Mouse (Mus musculus): ENCODE measurements around the gene Rhob.

Rhob gene

DNA sequence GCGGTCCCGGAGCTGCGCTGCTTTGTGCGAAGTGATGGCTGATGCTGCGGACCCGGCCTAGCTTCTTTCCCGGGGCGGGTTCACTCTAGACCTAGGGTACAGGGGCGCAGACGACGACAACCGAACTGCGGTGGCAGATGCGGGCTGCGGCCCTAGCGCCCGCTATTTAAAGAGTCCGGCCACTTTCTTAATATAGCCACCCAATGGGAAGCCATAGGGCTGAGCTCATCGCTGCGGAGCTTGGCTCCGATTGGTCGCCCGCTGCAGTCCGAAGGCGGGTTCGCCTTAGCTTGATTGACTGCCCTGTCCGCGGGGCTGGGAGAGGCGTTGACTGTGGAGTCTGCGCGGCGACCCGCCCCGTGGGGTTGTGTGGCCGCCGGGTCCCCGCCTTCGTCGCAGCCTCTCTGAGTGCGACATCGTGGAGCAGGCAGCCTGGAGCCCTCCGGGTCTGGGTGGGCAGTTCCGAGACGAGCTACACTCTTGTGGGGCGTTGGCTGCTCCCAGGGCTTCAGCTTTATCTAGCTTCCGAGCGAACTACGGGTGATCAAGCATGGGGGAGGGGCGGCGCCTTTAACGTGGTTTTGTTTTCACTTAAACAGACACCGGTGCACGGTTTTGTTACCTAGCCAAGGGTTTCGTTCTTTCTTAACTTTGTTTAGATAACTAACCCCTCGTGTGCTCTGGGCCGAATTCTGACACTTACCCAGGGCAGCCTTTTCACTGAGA, at the start of gene Rhob:
Gene Rhob (minus strand): TSS at position 139 of the 726 bp plus-strand sequence.
- peak; percentile 96 for DNase-seq (ENCODE audit: low spot score)

DNA sequence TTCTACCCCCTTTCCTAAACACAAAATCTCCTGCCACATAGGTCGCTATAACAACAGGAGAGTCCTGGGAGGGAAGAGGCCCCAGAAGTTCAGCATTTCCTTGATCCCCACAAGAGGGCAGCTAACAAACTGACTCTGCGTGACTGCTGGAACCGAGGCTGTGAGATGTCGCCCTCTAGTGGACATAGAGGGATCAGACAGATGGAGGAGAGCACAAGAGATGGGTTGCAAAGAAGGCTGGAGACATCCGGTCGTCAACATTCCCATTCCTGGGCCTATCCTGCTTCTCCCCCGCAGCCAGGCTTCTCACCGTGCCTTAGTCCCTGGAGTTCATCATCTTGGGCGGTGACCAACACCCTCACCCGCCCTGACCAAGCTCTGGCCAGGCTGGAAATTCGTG, 47.5 kb upstream of the Rhob start:
- DNase-seq (ENCODE audit: low spot score), result peak; percentile 80

DNA sequence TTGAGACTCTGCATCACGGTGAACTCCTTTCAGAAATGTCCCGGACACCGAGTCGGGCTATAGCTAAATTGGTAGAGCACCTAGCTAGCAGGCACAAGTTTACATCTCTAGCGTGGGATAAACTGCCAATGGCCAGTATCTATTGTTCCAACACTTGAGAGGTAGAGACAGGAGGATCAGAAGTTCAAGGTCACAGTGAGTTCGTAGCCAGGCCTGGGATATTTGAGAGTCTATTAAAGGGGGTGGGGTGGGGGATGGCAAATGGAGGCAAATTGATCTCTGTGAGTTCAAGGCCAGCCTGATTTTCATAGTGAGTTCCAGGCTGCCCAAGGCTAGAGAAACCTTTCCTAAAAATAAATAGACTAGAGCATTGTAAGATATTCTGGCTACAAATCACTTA, 47.0 kb upstream of the Rhob start:
- DNase-seq (ENCODE audit: low spot score), result no peak

DNA sequence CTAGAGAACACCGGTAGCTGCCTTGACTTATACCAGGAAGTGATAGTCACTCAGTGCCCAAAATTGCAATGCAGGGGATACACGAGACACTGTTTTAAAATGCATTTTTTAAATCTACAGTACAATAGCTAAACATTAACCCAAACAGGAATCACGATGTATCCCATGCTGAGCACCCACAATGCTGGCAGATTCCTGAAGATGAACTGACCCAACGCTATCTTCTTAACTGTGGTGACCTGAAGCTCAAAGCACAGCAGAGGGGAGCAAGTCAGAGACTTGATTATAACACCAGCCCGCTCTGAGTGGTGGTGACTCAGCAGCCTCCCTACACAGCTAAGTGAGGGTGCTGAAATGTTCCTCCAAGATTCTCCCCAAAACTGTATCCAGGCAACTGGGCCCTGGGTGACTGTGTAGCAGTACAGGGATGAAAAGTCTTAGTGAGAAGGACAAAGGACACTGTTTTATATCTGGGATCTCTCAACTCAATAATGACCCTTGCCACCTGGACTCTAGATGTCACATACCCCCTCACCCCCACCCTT, 45.3 kb upstream of the Rhob start:
- no peak for DNase-seq (ENCODE audit: low spot score)

DNA sequence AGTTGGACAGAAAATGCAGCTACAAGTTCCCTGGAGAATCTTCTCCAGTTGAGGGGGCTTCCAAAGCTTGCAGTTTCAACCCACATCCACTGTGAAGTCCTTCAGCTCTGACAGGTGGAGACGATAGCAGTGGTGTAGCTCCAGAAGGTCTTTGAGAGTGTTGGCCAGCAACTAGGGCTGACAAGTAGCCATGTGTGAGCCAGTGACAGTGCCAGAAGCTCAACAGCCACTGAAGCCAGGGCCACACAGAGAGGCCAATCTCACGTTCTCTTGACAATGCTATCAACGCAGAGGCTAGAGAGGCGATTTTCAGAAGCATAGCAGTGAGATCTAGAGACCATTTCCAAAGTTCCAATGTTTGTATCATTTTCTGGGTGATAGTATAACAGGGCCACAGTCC, 42.6 kb upstream of the Rhob start:
- DNase-seq (ENCODE audit: low spot score), result no peak

DNA sequence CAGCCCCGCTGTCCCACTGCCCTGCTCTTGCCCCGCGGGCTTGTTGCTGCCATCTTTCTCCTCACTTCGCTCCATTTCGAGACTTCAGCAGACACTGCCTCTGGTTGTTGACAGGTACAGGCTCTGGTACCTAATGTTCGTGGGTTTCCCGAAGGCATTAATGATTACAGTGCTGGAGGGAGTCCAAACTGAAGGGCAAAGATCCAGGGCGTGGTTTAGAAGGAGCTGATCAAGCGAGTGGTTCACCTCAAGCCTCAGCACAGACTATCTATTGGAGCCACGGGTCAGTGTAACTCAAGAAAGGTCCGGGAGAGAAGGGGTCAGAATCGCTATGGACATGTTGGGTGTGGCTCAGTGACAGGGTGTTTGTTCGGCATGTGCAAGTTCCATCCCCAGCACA, 39.7 kb upstream of the Rhob start:
- no peak for DNase-seq (ENCODE audit: low spot score)

DNA sequence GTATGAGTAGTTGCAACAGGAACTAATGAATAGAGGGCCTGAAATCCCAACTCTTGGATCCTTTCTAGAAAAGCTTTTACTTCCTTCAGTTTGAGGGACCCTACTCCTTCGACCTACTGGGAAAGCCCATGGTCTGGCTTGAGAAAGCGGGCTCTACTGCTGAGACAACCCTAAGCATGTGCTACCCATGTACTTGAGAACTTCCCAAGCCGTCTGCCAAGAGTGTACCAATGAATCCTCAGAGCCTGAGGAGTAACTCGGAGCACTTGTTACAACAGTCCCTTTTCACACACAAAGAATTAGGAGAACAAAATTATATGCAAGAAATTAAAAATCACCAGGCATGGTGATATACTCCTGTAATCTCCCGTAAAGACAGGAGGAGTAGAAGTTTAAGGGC, 37.5 kb upstream of the Rhob start:
- no peak for DNase-seq (ENCODE audit: low spot score)

DNA sequence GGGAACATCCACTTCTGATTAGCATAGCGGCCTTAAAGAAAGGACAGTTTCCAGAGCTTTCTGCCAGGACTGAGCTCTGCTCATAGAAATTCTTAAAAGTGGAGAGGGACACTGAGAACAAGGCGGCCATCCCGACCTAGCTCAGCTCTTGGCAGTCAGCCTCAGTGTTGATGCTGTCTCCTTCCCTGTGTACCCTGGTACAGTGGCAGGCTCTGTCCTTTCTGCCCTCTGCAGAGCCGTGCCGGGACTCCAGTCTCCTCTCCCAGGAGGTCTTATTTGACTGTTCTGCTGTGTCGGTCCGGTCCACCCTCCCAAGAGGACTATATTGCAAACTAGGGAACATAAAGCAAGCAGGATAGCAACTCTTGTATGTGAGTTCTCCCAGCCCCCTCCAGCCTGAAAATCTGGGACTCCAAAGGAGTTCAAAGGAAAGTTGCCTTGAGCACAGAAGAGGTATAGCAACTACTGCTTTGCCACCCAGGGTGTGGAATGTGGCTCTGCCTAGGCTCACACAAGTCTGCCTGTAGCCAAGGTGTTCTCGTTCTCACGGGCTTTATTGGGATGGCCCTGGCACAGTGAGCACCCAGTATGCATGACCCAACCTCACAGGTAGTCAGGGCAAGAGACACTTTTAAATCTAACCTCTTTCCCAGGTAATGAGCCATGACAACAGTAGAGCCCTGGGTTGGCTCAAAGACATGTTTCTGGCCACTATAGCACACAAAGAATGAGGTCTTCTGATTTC, 36.6 kb upstream of the Rhob start:
- DNase-seq (ENCODE audit: low spot score), result no peak

DNA sequence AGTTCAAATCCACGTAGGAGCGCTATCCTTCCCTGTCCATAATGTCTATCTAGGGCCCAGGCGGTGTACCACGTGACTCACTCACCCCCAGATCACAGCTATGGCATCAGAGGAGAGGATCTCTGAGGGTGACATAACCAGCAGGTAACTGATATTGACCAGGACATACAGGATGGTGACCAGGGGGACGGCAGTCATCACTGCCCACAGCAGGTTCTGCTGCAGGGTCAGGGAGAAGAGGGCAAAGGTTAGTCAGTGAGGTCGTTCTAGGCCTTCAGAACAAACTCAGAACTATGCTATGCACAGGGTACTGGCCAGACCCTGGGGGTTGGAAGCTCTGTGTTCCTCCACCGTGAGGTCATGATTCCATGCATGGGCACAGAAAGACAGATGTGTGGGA, 35.8 kb upstream of the Rhob start:
- DNase-seq (ENCODE audit: low spot score), result no peak

DNA sequence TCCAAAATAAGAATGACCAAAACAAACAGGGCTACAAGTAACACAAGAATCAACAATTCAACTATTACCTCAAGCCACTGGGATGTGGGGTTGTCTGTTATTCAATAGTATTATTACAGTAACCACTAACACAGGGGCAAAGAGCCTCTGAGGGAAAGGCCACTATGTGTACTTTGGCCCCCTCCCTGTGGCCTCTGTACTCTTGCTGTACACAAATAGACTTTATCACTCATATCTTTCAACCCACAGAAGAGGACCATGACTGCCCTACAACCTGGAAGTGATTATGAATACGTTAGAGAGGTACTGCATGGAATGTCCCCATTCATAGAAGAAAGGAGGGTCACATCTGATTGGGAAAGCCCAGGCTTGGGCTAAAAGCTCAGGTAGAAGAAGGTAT, 35.1 kb upstream of the Rhob start:
- no peak for DNase-seq (ENCODE audit: low spot score)

DNA sequence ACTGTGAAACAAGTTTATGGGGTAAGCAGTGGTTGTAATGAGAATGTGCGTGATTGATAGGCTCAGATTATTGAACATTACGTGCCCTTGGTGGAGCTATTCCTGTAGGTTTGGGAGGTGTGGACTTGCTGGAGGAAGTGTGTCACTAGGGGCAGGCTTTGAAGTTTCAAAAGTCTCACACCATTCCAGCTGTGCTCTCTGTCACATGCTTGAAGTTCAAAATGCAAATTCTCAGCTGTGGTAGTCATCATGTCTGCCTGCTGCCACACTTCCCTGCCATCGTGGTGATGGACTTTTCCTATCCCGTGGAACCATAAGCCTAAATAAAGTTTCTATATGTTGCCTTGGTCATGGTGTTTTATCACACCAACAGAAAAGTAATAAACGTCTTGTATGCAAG, 28.0 kb upstream of the Rhob start:
- no peak for DNase-seq (ENCODE audit: low spot score)

DNA sequence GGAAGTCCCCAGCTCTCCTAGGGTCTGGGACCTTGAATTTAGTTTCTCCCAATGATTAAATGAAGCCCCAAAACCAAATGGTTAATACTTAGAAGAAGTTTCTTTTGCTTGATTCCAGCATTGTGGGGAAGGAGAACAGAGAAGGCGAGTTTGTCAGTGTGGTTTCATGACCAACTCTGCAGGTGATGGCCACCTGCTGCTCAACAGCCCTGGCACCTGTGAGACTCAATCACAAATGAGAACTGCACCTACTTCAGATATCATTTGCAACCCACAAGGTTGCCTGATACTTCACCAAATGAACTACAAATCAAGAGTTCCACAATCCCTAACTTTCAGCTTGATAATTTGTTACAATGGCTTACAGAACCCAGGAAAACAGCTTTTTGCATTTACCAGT, 27.4 kb upstream of the Rhob start:
- no peak for DNase-seq (ENCODE audit: low spot score)

DNA sequence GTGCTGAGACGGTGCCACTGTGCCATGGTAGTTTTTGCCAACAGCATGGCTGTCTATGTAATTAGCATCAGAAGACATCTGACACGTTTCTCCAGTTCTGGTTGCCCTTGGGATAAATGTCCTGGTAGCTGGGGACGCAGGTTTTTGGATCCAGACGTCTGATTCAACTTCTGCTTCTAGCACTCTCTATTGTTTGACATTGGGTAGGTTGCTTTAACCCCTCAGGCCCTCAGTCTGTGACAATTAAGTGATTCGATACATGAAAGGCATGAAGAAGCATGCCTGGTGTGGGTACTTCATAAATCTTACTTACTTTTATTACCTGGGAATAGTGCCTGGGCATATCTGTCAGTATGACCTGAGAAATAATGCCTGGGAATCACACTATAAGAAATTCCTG, 24.3 kb upstream of the Rhob start:
- no peak for DNase-seq (ENCODE audit: low spot score)

DNA sequence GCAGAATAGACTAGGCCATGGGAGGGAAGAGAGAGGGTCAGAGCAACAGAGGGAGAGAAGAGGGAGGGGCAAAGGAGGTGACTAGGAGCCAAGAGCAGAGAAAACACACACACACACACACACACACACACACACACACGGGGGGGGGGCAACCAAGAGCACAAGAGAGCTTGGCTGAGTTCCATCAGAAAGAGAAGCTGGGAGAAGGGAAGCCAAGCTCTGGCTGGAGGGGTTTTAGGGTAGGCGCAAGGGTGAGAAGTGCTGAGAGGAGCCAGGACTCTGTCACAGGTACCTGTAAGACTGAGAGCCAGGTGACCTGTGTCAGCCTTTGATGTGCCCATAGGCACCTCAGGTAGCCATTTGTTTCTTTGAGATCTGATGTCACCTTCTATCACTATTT, 22.9 kb upstream of the Rhob start:
- DNase-seq (ENCODE audit: low spot score), result no peak

DNA sequence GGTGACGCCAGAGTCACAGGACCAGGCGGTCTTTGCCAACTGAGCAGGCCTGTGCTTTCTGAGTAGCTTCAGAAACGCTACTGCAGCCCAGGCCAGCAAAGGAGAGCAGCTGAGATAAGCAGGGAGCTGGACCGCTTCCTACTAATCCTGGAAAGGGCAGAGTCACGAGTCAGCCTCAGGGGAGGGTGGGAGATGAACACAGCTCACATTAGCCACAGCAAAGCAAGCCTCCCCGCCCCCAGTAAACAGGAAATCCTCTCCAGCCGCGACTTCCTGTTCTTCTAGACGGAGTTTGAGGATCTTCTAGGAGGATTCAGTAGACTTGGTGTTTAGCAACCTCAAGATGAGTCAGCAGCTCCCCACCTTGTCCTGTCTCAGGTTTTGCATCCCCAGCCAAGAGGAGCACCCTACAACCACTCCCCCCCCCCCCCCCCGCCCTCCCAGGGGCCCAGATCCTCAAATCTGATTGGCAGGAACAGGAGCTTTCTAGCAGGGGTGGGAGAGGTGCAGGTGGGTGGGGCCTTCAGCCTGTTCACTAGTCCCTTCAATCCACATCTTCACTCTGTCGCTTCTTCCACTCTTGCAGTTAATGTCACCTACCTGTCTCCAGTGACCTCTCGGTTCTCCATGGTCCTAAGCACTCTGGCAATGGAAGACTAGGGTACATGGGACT, 21.7 kb upstream of the Rhob start:
- peak; percentile 61 for DNase-seq (ENCODE audit: low spot score)

DNA sequence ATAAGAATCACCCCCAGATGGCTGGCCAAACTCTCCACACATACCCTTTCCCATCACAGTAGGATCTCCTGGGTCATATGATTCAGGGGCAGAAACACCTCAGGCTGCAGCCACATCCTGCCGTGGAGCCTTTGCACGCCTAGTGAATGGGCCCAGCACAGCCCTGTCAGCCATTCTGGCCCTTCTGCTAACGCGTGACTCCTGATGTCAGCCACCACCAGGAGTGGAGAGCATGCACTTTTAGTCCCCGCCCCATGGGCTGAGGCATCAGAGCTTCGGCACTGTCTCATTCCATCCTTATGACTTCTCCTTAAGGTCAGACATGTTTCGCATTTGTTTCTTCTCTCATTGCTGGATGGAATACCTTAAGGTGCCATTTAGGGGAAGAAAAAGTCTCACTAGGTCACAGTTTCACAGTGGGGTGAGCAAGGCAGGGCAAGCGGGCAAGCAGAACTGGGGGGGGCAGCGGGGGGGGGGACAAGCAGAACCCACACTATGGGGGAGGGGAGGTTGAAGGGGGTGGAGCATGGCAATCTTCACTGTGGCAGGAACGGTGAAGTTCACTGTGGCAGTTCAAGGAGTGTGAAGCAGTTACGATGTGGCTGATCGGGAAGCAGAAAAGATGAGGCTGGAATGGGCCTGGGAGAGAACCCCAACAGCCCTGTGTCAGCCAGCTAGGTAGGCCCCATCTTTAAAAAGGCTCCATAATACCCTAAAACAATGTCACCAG, 19.8 kb upstream of the Rhob start:
- DNase-seq (ENCODE audit: low spot score), result no peak

DNA sequence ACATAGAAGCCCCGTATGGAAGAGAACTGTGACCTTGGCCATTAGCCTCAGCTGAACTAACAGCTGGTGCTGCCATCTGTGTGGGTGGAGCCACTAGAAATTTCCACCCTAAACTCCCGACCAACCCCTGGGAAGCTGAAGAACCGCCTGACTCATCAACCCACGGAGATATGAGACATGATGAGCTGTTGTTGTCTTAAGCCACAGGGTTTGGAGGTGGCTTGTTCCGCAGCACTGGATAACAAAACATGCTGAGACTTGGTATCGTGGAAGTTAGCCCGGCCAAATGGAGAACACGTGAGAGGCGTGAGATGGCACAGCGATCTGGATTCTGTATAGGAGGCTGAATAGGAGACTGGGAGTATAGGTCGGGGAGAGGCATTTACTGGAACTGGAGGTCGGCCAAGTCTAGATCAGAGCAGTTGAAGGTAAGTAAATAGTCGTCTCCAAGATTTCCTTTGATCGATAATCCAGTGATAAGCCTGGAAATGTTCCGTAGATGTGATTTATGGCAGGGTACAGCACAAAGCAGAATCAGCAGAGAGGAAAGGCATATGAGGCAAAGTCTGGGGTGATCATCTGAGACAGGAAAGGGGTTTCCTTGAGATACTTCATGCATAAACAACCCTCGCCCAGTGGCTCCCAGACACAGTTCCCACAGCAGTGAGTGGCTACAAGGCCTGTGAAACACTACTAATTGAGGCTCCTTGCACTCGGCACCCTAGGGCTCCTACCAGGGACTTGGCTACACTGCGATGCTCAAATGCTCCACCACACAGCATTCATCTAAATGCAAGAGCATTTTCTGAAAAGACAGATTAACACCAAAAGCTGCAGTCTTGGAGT, 11.5 kb upstream of the Rhob start:
- DNase-seq (ENCODE audit: low spot score), result no peak

DNA sequence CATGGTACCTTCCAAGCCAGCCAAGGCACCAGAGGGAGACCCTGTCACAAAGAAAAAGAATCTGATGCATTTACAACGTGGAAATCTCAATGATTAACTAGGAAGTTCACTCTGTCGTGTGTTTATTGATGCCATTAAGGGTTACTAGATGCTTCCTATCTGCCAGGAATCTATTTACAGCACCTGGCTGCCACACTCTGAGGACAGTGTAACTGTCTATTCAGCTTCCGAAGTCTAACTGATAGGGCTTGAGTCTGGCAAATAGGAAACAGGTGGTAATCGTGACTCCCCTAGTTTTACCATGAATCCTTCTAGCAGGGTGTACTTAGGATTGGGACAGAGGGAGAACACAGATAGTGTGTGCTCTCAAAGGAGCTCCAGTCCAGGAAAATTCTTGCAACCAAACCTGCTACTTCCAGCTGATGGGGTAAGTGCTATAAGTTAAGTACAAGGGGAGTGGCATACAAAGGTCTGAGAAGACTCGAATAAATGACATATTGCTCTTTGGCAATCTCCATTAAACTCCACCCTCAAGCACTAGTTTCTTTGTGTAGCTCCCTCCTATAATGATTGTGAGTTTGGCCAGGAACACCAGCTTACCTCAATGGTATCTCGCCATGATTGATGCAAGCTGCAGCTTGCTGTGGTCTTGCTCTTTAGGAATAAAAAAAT, 10.6 kb upstream of the Rhob start:
- no peak for DNase-seq (ENCODE audit: low spot score)

DNA sequence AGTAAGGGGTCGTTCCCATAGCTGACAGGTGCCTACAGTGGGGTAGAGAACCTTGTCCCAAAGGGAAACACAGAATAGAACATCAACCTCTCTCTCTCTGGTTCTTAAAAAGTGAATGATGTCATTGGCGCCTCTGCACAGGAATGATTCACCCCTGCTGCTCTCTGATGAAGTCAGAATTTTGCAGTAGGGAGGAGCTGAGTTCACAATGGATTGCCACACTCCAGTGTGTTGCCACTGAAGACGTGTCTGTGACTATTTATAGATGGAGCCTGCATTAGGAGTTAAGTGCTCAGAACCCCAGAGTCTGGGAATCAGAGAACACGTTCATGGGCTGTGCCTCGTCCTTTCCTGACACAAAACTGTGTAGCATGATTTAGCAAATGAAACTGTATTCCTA, 9.9 kb upstream of the Rhob start:
- DNase-seq (ENCODE audit: low spot score), result no peak

DNA sequence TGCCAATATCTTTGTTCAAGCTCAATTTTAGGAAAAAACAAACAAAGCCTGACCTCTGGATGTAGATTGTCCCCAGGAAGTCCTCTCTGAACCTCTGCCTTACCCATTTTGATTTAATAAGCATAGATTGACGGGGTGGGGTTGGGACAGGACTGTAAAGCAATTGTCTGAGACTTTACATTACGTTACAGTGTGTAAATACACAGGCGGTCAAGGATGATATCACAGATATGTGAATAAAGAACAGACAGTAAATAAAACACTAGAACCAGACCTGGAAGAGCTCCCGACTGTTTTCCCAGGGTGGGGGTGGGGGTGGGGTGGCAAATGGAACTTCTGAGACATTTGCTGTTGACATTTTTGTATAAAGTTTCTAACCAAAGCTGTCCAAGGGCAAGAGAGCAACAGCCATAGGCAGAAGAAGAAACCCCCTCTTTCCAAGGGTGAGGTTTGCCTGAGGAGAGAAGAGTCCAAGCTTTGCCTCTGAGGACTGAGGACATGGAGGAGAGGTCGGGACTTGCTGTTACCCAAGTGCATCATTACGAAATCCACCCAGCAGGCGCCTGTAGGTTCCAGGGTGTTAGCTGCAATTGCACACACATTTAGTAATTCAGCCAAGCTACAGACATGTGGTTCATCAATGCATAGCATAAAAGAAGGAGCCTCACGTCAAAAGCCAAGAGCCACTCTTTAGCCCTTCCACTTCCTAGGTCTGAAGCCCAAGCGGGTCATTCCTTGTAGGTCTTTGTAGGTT, 7.3 kb upstream of the Rhob start:
- no peak for DNase-seq (ENCODE audit: low spot score)

Measured in yolk sac, embryonic 10.5 days (tissue).